Mouse (Mus musculus): ENCODE measurements around the gene Fam169a.

GRCm38 (mm10) chr13:97051158-97051557 is 15.9 kb upstream of the Fam169a start:
- TF ChIP-seq POLR2A (IDR thresholded peaks at IDR 0.05; ENCODE audit: borderline replicate concordance, extremely low read depth, low read depth, low read length): no peak
- no peak for TF ChIP-seq CTCF (IDR thresholded peaks at IDR 0.05; ENCODE audit: insufficient read depth, low read length)

All from lung, adult 2 months (tissue).